In genomic region chr14:54138288-54138687, GRCm38 (mm10) we compare ENCODE assay signal across 26 mouse cellular contexts.
A peak's percentile ranks its signal among the peaks of the same experiment; 100 is the strongest.
DNase-seq lines count a peak whose midpoint lies in the region; ATAC-seq and TF ChIP-seq lines count a peak whose summit lies in the region.
"Had no signal": no experiment of that assay in that cellular context is flagged by ENCODE, and none has a peak within 500 bp of the region (broad histone marks: within the 10 kb centered on the region; RNA-seq: fewer than 3 reads in every experiment).

No protein-coding gene starts in this region.

- ATAC-seq in liver, embryonic 11.5 days (replicated peaks; ENCODE audit: low FRiP score): peak; percentile 76
- peak; percentile 65 for ATAC-seq in liver, embryonic 13.5 days (ENCODE audit: low read depth)
- ATAC-seq in megakaryocyte-erythroid progenitor cell, adult 5-6 weeks (replicated peaks; ENCODE audit: low FRiP score, low TSS enrichment, poor library complexity, severe bottlenecking): peak; percentile 94
- ATAC-seq: forebrain, postnatal 0 days had no signal

- no peak overlapping the region; the same call in 1 of the 2 replicates for H3K27ac ChIP-seq in liver, embryonic 11.5 days (ENCODE audit: low read depth, low read length)
- H3K27ac ChIP-seq in MEL (ENCODE audit: control insufficient read depth, low read depth, low read length): peak overlapping the region; percentile 98
- peak overlapping the region; percentile 45; the same call in 1 of the 2 replicates for H3K27ac ChIP-seq in liver, embryonic 13.5 days
- H3K27ac ChIP-seq: embryonic facial prominence, embryonic 15.5 days; forebrain, embryonic 10.5 days; heart, adult 2 months; hindbrain, embryonic 15.5 days; midbrain, embryonic 10.5 days had no signal

- no peak overlapping the region for H3K4me3 ChIP-seq in liver, embryonic 11.5 days (ENCODE audit: low read depth, low read length)
- peak overlapping the region; percentile 29 to 40 for H3K4me3 ChIP-seq in MEL (ENCODE audit: control insufficient read depth in 1 of 2, insufficient read depth in 1 of 2, low read depth in 2 of 2, low read length in 2 of 2)
- no peak overlapping the region for H3K4me3 ChIP-seq in liver, embryonic 13.5 days (replicated peaks)
- H3K4me3 ChIP-seq: embryonic facial prominence, embryonic 15.5 days; forebrain, embryonic 10.5 days; heart, adult 2 months; hindbrain, embryonic 15.5 days; midbrain, embryonic 10.5 days had no signal

- peak; percentile 98 to 99 for TF ChIP-seq EP300 in MEL (IDR thresholded peaks at IDR 0.05; ENCODE audit: low read depth in 1 of 2, low read length in 2 of 2)

- TF ChIP-seq POLR2A in MEL (IDR thresholded peaks at IDR 0.05; ENCODE audit: control insufficient read depth in 1 of 2, insufficient read depth in 1 of 2, low read depth in 1 of 2, low read length in 2 of 2, poor library complexity in 1 of 2): no peak

- no peak for DNase-seq in liver, embryonic 11.5 days (ENCODE audit: low spot score)
- no peak for DNase-seq in liver
- DNase-seq in MEL (ENCODE audit: low read depth, low spot score): peak; percentile 87
- DNase-seq in liver, embryonic 13.5 days: peak; percentile 21
- no peak for DNase-seq in lung, postnatal 25 days (ENCODE audit: low spot score)
- no peak for DNase-seq in layer of hippocampus, adult 8-10 months (ENCODE audit: low spot score in 2 of 2)
- DNase-seq: adrenal gland, postnatal 10 days; B cell, adult 2 months; cerebellum, adult 2 months; forebrain, postnatal 0 days; gastrocnemius, postnatal 25 days; heart, adult 2 months; heart, postnatal 4 days; kidney, adult 8-10 months; kidney, postnatal 10 days; layer of hippocampus, postnatal 36 days; lung, adult 18-20 months; lung, postnatal 14 days; right cerebral cortex, postnatal 25 days; spleen, adult 18-20 months had no signal

- H3K36me3 ChIP-seq in liver, embryonic 11.5 days (ENCODE audit: control insufficient read depth, insufficient read depth, low read length): no peaks in the 10 kb centered on the region
- peaks cover 0 to 28% of the 10 kb centered on the region in 2 experiments; a peak in 2 of 4 replicates for H3K36me3 ChIP-seq in MEL (ENCODE audit: control insufficient read depth in 1 of 2, insufficient read depth in 2 of 2, low read length in 2 of 2)
- no peaks in the 10 kb centered on the region for H3K36me3 ChIP-seq in liver, embryonic 13.5 days
- H3K36me3 ChIP-seq: embryonic facial prominence, embryonic 15.5 days; forebrain, embryonic 10.5 days; hindbrain, embryonic 15.5 days; midbrain, embryonic 10.5 days had no signal

- no peaks in the 10 kb centered on the region for H3K79me2 ChIP-seq in MEL (ENCODE audit: control insufficient read depth, insufficient read depth, low read length, poor library complexity)

- H3K4me1 ChIP-seq in liver, embryonic 11.5 days (replicated peaks; ENCODE audit: control insufficient read depth, insufficient read depth, low read length): peaks cover 10% of the 10 kb centered on the region
- H3K4me1 ChIP-seq in MEL (ENCODE audit: control insufficient read depth in 1 of 2, insufficient read depth in 2 of 2, low read length in 2 of 2): peaks cover 19 to 20% of the 10 kb centered on the region in 2 experiments
- peaks cover 25% of the 10 kb centered on the region for H3K4me1 ChIP-seq in liver, embryonic 13.5 days (replicated peaks)
- H3K4me1 ChIP-seq: embryonic facial prominence, embryonic 15.5 days; forebrain, embryonic 10.5 days; hindbrain, embryonic 15.5 days; midbrain, embryonic 10.5 days had no signal

- no peaks in the 10 kb centered on the region for H3K9me3 ChIP-seq in liver, embryonic 11.5 days (ENCODE audit: control insufficient read depth, low read length)
- H3K9me3 ChIP-seq in MEL (replicated peaks; ENCODE audit: insufficient read depth, low read length): no peaks in the 10 kb centered on the region
- no peaks in the 10 kb centered on the region for H3K9me3 ChIP-seq in liver, embryonic 13.5 days (replicated peaks)
- H3K9me3 ChIP-seq: embryonic facial prominence, embryonic 15.5 days; forebrain, embryonic 10.5 days; hindbrain, embryonic 15.5 days; midbrain, embryonic 10.5 days had no signal

- no peaks in the 10 kb centered on the region for H3K27me3 ChIP-seq in liver, embryonic 11.5 days (replicated peaks; ENCODE audit: control insufficient read depth, insufficient read depth, low read length)
- no peaks in the 10 kb centered on the region for H3K27me3 ChIP-seq in MEL (ENCODE audit: control insufficient read depth in 1 of 2, insufficient read depth in 2 of 2, low read length in 2 of 2)
- no peaks in the 10 kb centered on the region for H3K27me3 ChIP-seq in liver, embryonic 13.5 days
- H3K27me3 ChIP-seq: CH12.LX; embryonic facial prominence, embryonic 15.5 days; hindbrain, embryonic 15.5 days had no signal

- no peak for TF ChIP-seq CTCF in MEL (IDR thresholded peaks at IDR 0.05 in 2 of 3, conservative IDR thresholded peaks at IDR 0.05 in 1 of 3; ENCODE audit: control insufficient read depth in 1 of 3, insufficient read depth in 1 of 3, low read depth in 2 of 3, low read length in 3 of 3, poor library complexity in 1 of 3, severe bottlenecking in 1 of 3)

- 35% methylated on average over 3 of the region's 3 CpGs for WGBS in liver, embryonic 11.5 days
- WGBS in liver, embryonic 13.5 days (ENCODE audit: insufficient replicate concordance): 13% methylated on average over 3 of the region's 3 CpGs

- no peak for TF ChIP-seq RAD21 in MEL (IDR thresholded peaks at IDR 0.05; ENCODE audit: low read depth, low read length)

- peak overlapping the region; percentile 44 for H3K4me2 ChIP-seq in liver, embryonic 11.5 days
- H3K4me2 ChIP-seq in liver, embryonic 13.5 days: peak overlapping the region; percentile 40
- H3K4me2 ChIP-seq: embryonic facial prominence, embryonic 15.5 days; hindbrain, embryonic 15.5 days had no signal

- no peak overlapping the region for H3K9ac ChIP-seq in liver, embryonic 11.5 days (ENCODE audit: low read depth, low read length)
- peak overlapping the region; percentile 33 for H3K9ac ChIP-seq in MEL (ENCODE audit: control insufficient read depth, low read depth, low read length, poor library complexity, severe bottlenecking)
- H3K9ac ChIP-seq in liver, embryonic 13.5 days: no peak overlapping the region
- H3K9ac ChIP-seq: embryonic facial prominence, embryonic 15.5 days; forebrain, postnatal 0 days; hindbrain, embryonic 15.5 days had no signal

TF ChIP-seq in MEL, 35 proteins besides CTCF, POLR2A, EP300 and RAD21 (continues in another document):
- TF ChIP-seq MXI1 (IDR thresholded peaks at IDR 0.05; ENCODE audit: low read depth, low read length) (peak; percentile 26; the same call in 1 of the 2 replicates), GABPA (IDR thresholded peaks at IDR 0.05; ENCODE audit: low read depth, low read length) (0 out of 2 replicates have a peak, but pooled peaks have one; percentile 57), RCOR1 (IDR thresholded peaks at IDR 0.05; ENCODE audit: low read depth, low read length) (peak; percentile 99), SMC3 (IDR thresholded peaks at IDR 0.05; ENCODE audit: low read depth, low read length) (peak; percentile 26; the same call in 1 of the 2 replicates), MAZ (IDR thresholded peaks at IDR 0.05; ENCODE audit: low read depth, low read length) (peak; percentile 61; the same call in 1 of the 2 replicates), TBP (IDR thresholded peaks at IDR 0.05; ENCODE audit: low read depth, low read length) (no peak; the same call in 1 of the 2 replicates), MEF2A (IDR thresholded peaks at IDR 0.05; ENCODE audit: extremely low read depth, insufficient replicate concordance, low read depth, low read length, poor library complexity, severe bottlenecking) (0 out of 2 replicates have a peak, but pooled peaks have one; percentile 57), TAL1 (IDR thresholded peaks at IDR 0.05; ENCODE audit: low read length) (peak; percentile 41), GATA1 (IDR thresholded peaks at IDR 0.05; ENCODE audit: low read depth, low read length) (peak; percentile 98), ETS1 (IDR thresholded peaks at IDR 0.05; ENCODE audit: low read depth, low read length) (peak; percentile 95), POLR2AphosphoS5 (IDR thresholded peaks at IDR 0.05; ENCODE audit: borderline replicate concordance, low read depth, low read length) (no peak), JUND (IDR thresholded peaks at IDR 0.05; ENCODE audit: low read depth, low read length) (peak; percentile 73; the same call in 1 of the 2 replicates), UBTF (IDR thresholded peaks at IDR 0.05; ENCODE audit: borderline replicate concordance, insufficient read depth, low read depth, low read length) (no peak), MYC (IDR thresholded peaks at IDR 0.05; ENCODE audit: low read depth, low read length) (peak; percentile 72; the same call in 1 of the 2 replicates), KAT2A (conservative IDR thresholded peaks at IDR 0.05; ENCODE audit: low read depth, low read length) (peak; percentile 45; the same call in 1 of the 2 replicates), E2F4 (IDR thresholded peaks at IDR 0.05; ENCODE audit: borderline replicate concordance, low read depth, low read length) (no peak), CHD2 (IDR thresholded peaks at IDR 0.05; ENCODE audit: low read length) (peak; percentile 52), ZMIZ1 (IDR thresholded peaks at IDR 0.05; ENCODE audit: low read depth, low read length) (peak; percentile 47; the same call in 1 of the 2 replicates), USF2 (IDR thresholded peaks at IDR 0.05; ENCODE audit: borderline replicate concordance in 1 of 2, insufficient read depth in 1 of 2, low read depth in 1 of 2, low read length in 2 of 2) (no peak), TCF12 (IDR thresholded peaks at IDR 0.05; ENCODE audit: low read depth, low read length) (peak; percentile 94), MAFK (IDR thresholded peaks at IDR 0.05; ENCODE audit: borderline replicate concordance, low read depth, low read length) (peak; percentile 96), NRF1 (IDR thresholded peaks at IDR 0.05; ENCODE audit: insufficient read depth, low read depth, low read length, poor library complexity, severe bottlenecking) (no peak), MAX (IDR thresholded peaks at IDR 0.05; ENCODE audit: low read length) (peak; percentile 62; the same call in 1 of the 2 replicates), HCFC1 (IDR thresholded peaks at IDR 0.05; ENCODE audit: low read depth, low read length) (peak; percentile 49), ZKSCAN1 (IDR thresholded peaks at IDR 0.05; ENCODE audit: low read depth, low read length) (peak; percentile 42; the same call in 1 of the 2 replicates), ELF1 (IDR thresholded peaks at IDR 0.05; ENCODE audit: low read depth, low read length) (no peak), MYB (IDR thresholded peaks at IDR 0.05; ENCODE audit: low read depth, low read length) (peak; percentile 95), NELFE (IDR thresholded peaks at IDR 0.05; ENCODE audit: low read depth, low read length) (no peak), SIN3A (IDR thresholded peaks at IDR 0.05; ENCODE audit: low read length) (peak; percentile 88), BHLHE40 (IDR thresholded peaks at IDR 0.05; ENCODE audit: borderline replicate concordance, low read depth, low read length) (peak; percentile 88)

Comparison
In these comparisons a context has a peak if more than half of its experiments do, and no peak if none do; other contexts are left out.
1. DNase-seq: peak in MEL (single experiment) and liver, embryonic 13.5 days (single experiment); none in liver, embryonic 11.5 days (single experiment), liver (single experiment), lung, postnatal 25 days (single experiment) and layer of hippocampus, adult 8-10 months (0 of 2).
2. H3K4me3 ChIP-seq: peak in MEL (2 of 2); none in liver, embryonic 11.5 days (single experiment) and liver, embryonic 13.5 days (single experiment).
3. Peak in every context shown above with its lines, with median percentiles within 50 percentile points of each other: ATAC-seq.